Mouse (Mus musculus) heart, postnatal 0 days (tissue): ENCODE data around the gene Tmco5. TPM values are rescaled to one million over a fixed set of nuclear protein-coding genes. Genes with fewer than 3 reads are reported as not detected.
"Not testable (repeated sequence)": the region's sequence is repeated elsewhere in the genome, so short reads cannot be mapped to it uniquely, and the experiment has no call there.

ENCODE experiments used
- ATAC-seq: fragments of 200-750 bp; cut with Nextera tagmentation; 2 replicates; pipeline ENCODE4 v1.8.0; 2017; ENCODE audit warnings: low read depth, moderate number of reproducible peaks, moderate library complexity; ENCODE audit not compliant: insufficient read depth
- DNase-seq: peaks from one replicate; pipeline ENCODE4 v3.0.0-alpha.2; 2016; ENCODE audit warnings: low spot score
- H3K27ac ChIP-seq: fragments of 300-500 bp; sonication (generic); 2 replicates; pipeline ENCODE4 v1.5.1; 2014; ENCODE audit warnings: low read depth, mild to moderate bottlenecking
- H3K27me3 ChIP-seq: fragments of 300-500 bp; sonication (generic); 2 replicates; pipeline ENCODE4 v1.6.1; 2014; ENCODE audit warnings: low read length, mixed read lengths; ENCODE audit not compliant: control insufficient read depth, insufficient read depth
- H3K36me3 ChIP-seq: fragments of 300-500 bp; sonication (generic); replicated peaks from 2 replicates; pipeline ENCODE4 v1.6.1; 2014; ENCODE audit warnings: low read length, mixed read lengths; ENCODE audit not compliant: control insufficient read depth, insufficient read depth
- H3K4me1 ChIP-seq: fragments of 300-500 bp; sonication (generic); 2 replicates; pipeline ENCODE4 v1.6.1; 2014; ENCODE audit warnings: antibody characterized with exemption; ENCODE audit not compliant: control insufficient read depth, insufficient read depth
- H3K4me2 ChIP-seq: fragments of 300-500 bp; sonication (generic); 2 replicates; pipeline ENCODE4 v1.6.1; 2014; ENCODE audit warnings: low read depth, mild to moderate bottlenecking, low read length, moderate library complexity
- H3K4me3 ChIP-seq: fragments of 300-500 bp; sonication (generic); 2 replicates; pipeline ENCODE4 v1.5.1; 2014; ENCODE audit warnings: low read depth, low read length
- H3K9ac ChIP-seq: fragments of 300-500 bp; sonication (generic); replicated peaks from 2 replicates; pipeline ENCODE4 v1.6.1; 2014; ENCODE audit warnings: low read depth, low read length, mixed read lengths
- H3K9me3 ChIP-seq: fragments of 300-500 bp; sonication (generic); replicated peaks from 2 replicates; pipeline ENCODE4 v1.6.1; 2016; ENCODE audit warnings: low read length; ENCODE audit not compliant: control insufficient read depth
- CTCF ChIP-seq: IDR thresholded peaks from 2 replicates; pipeline ENCODE4 v1.5.1; 2016; ENCODE audit warnings: antibody characterized with exemption, control low read depth, low read depth
- EP300 ChIP-seq: IDR thresholded peaks from 2 replicates; pipeline ENCODE4 v1.6.1; 2016; ENCODE audit warnings: antibody characterized with exemption, low read depth
- WGBS: fragments of 180-500 bp; shearing (Covaris S2); extraction: QIAGEN DNeasy Blood & Tissue Kit; methylation state at CpG from one replicate; pipeline ENCODE4 v1.1.7; 2014; 5-methylcytosine and 5-hydroxymethylcytosine counted together
- polyA plus RNA-seq: library from polyadenylated mRNA; unstranded; fragments of >200 nt; fragmentation: Nextera tagmentation; extraction: Ambion mirVana; gene quantifications from 2 replicates; pipeline ENCODE4 v1.2.1, GENCODE M21; 2015
- total RNA-seq: library from RNA; depleted of rRNA; stranded (reverse); fragments of >200 nt; gene quantifications from 2 replicates; pipeline ENCODE4 v1.2.3, GENCODE M21; 2014; ENCODE audit warnings: low replicate concordance

Tmco5 gene
- total and polyA plus RNA-seq, 2 experiments from 2014 or later: not detected

DNA sequence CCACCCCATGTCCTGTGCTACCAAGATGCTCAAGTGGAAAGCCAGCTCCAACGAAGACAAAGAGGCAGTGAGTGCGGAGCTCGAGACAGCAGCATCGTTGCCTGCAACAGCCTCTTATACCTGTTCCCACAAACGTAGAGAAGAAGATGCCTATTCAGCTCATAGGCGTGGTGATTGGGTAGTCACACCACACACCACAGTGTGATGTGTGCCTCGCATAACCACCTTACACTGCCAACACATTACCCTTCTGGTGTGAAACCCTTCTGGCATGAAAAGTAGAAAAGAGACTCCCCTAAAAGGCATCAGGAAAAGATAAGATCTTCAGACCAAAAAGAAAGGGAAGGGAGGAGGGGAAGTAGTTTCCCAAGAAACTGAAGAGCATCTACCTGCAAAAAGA lies 45.8 kb downstream of the Tmco5 start:
- Histone ChIP-seq H3K9me3 (no peaks in the 10 kb centered on the region), H3K27ac (no peak overlapping the region), H3K9ac (no peak overlapping the region), H3K4me2 (no peak overlapping the region), H3K4me1 (no peaks in the 10 kb centered on the region), H3K27me3 (no peaks in the 10 kb centered on the region), H3K36me3 (no peaks in the 10 kb centered on the region), H3K4me3 (no peak overlapping the region)
- ATAC-seq (no peak), DNase-seq (no peak)
- TF ChIP-seq CTCF (no peak), EP300 (no peak)
- WGBS: 87% methylated on average over 7 of the region's 7 CpGs

DNA sequence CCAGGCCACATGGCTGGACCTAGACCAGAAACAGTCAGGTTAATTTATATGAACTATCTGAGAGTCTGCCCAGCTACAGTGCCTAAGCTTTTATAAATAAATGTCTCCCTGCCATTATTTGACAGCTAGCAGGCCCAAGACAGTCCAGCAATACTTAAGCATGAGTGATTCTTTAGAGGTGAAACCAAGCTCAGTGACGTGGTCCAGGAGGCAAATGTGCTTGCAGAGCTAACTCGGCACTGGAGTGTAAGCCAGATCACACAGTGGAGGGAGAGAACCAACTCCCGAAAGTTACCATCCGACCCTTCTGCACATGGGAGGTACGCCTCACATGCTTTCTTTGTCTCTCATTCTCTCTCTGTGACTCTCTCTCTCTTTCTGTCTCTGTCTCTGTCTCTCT lies 46.7 kb downstream of the Tmco5 start:
- Histone ChIP-seq H3K9ac (no peak overlapping the region), H3K4me2 (no peak overlapping the region), H3K9me3 (no peaks in the 10 kb centered on the region), H3K36me3 (no peaks in the 10 kb centered on the region), H3K27ac (no peak overlapping the region), H3K4me1 (no peaks in the 10 kb centered on the region), H3K4me3 (no peak overlapping the region), H3K27me3 (no peaks in the 10 kb centered on the region)
- DNase-seq: no peak
- 75% methylated on average over 5 of the region's 5 CpGs for WGBS
- TF ChIP-seq EP300 (no peak), CTCF (no peak)
- no peak for ATAC-seq

DNA sequence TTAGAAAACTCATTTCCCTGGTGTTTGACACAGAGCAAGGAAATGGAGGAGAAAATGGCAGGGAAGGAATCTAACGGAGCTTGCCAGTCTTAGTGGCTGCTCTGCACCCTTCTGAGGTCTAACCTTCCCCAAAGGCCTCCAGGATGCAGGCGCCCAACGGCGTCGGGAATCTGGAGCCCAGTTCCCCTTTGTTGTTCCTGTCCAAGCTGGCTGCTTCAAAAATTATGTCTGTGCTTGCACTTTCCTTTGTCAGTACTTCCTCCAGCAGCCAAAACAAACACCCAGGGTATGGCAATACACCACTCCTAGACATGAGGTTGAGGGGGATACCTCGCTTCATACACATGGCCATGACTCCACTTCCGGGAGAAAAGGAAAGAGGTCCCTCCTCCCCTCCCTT lies 53.7 kb downstream of the Tmco5 start:
- Histone ChIP-seq H3K9ac (no peak overlapping the region), H3K4me2 (no peak overlapping the region), H3K27ac (no peak overlapping the region), H3K27me3 (no peaks in the 10 kb centered on the region), H3K9me3 (no peaks in the 10 kb centered on the region), H3K4me3 (no peak overlapping the region), H3K4me1 (no peaks in the 10 kb centered on the region), H3K36me3 (no peaks in the 10 kb centered on the region)
- DNase-seq: no peak
- WGBS: 62% methylated on average over 7 of the region's 7 CpGs
- ATAC-seq: no peak
- TF ChIP-seq CTCF: no peak
- TF ChIP-seq EP300: no peak

DNA sequence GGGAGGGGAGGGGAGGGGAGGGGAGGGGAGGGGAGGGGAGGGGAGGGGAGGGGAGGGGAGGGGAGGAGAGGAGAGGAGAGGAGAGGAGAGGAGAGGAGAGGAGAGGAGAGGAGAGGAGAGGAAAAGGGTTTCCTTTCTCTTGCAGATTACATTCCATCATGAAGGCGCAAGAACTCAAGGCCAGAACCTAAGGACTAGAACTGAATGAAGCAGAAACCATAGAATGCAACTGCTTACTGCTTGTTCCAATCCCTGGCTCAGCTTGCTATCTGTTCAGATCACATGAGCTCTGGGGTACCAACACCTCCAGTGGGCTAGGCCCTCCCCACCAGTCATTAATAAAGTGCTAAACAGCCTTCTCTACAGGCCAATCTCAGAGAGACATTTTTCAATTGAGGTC lies 55.7 kb downstream of the Tmco5 start:
- H3K4me2 ChIP-seq, ATAC-seq, H3K27me3 ChIP-seq, H3K9ac ChIP-seq, H3K36me3 ChIP-seq, H3K4me1 ChIP-seq, H3K9me3 ChIP-seq, DNase-seq, H3K27ac ChIP-seq, H3K4me3 ChIP-seq: not testable (repeated sequence)
- WGBS: 92% methylated on average over 1 of the region's 1 CpGs

DNA sequence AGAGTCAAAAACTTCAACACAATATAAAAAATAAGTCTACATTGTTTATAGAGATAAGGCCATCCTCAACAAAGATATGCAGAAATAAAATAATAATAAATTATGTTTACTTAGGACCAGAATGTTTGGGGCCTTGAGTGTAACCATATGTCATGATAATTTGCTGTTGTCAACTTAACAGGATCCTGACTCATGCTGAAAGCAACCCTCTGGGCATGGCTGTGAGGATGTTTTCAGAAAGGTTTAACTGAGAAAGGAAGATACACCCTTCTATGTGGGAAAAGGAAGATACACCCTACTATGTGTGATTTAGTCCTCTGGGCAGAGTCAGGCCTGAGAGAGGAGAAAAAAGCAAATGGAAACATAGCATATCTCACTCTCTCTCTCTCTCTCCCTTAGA lies 56.3 kb downstream of the Tmco5 start:
- no peak overlapping the region for H3K4me3 ChIP-seq
- no peak overlapping the region for H3K27ac ChIP-seq
- H3K27me3 ChIP-seq: no peaks in the 10 kb centered on the region
- no peaks in the 10 kb centered on the region for H3K9me3 ChIP-seq
- H3K4me2 ChIP-seq: no peak overlapping the region
- DNase-seq (no peak), ATAC-seq (no peak)
- TF ChIP-seq EP300 (no peak), CTCF (no peak)
- H3K36me3 ChIP-seq: no peaks in the 10 kb centered on the region
- H3K4me1 ChIP-seq: no peaks in the 10 kb centered on the region
- no peak overlapping the region for H3K9ac ChIP-seq

DNA sequence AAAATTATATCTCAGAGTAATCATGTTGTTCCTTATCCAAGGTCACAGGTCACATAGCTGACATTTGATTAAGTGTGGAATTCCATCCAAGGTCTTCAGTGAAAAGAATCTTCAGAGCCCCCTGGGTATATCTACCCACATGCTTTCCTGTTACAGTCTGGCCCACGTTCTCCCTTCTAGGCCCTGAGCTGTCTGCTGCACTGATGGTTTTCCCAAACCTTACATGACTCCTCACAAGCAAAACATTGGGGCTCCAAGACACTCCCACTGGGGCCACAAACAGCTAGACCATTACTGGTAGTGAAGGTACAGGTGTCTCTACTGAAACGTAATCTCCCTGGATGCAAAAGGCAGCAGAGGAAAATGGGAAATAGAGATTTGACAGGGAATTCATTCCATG lies 57.9 kb downstream of the Tmco5 start:
- Histone ChIP-seq H3K27ac (no peak overlapping the region), H3K36me3 (no peaks in the 10 kb centered on the region), H3K4me2 (no peak overlapping the region), H3K9me3 (no peaks in the 10 kb centered on the region), H3K4me3 (no peak overlapping the region), H3K4me1 (no peaks in the 10 kb centered on the region), H3K9ac (no peak overlapping the region), H3K27me3 (no peaks in the 10 kb centered on the region)
- TF ChIP-seq EP300 (no peak), CTCF (no peak)
- 48% methylated on average over 2 of the region's 2 CpGs for WGBS
- no peak for DNase-seq
- no peak for ATAC-seq
